Mouse (Mus musculus) retina, adult 2 months (tissue): ENCODE measurements at regions not wholly inside any gene's neighbourhood (a gene's known extent, or its start where the extent isn't known, plus 50 kb on each side); places are given as distances from the start of the nearest gene placed in this dataset.

Source experiments
- DNase-seq: peaks from one replicate; pipeline ENCODE4 v3.0.0-alpha.2; 2012; ENCODE audit warnings: low read depth, low spot score

DNA sequence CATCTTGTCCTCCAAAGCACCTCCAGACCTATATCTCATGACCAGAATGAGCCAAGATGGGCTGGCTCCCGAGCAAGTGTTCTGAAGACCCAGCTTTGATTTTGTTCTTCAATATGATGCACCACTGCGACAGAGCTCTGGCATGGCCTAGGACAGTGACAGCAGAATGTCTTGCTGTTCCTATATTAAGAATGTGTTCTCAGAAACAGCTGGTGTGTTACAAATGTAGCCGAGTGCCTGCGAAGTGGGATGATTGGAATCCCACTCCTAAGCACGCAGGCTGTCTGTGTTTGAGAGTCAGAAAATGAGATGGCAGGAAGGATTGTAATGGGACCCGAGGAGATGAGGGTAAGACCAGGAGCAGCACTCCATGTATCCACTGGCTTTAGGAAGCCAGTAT lies 355.1 kb upstream of the Smarca2 start:
- no peak for DNase-seq

DNA sequence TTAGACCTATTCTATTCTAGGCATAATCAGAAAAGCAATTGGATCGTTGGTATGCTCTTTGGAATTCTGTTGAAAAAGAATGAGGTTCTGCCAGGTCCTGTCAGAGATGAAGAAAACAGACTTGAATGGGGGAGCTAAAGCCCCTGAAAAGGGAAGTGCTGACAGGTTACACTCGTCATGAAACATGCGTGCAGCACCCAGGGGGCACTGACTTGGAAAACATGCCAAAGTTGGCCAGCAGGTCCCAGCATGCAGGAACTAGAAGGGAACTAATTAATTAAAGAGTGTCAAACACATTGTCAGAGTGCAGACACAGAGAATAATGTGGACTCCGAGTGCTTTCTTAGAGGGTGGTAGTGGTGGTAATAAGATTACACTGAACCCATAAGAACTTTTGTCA lies 346.2 kb upstream of the Smarca2 start:
- DNase-seq: no peak

DNA sequence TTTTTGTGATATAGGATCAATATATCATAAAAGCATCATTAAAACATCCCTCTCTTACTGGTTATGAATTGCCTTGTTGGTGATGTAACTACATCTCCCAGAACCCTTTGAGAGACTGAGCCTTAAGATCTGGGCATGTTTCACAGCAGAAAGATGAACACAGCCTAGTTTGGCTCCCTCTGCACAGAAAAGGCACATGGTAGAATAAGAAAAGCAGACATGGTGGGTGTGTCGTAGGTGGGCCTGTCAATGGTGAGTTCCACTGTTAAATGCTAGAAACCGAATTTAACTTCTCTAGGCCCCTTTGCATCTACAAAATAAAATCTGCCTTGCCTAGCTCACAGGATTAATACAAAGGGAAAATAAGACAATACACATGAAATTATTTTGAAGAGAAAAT lies 343.3 kb upstream of the Smarca2 start:
- DNase-seq: no peak

DNA sequence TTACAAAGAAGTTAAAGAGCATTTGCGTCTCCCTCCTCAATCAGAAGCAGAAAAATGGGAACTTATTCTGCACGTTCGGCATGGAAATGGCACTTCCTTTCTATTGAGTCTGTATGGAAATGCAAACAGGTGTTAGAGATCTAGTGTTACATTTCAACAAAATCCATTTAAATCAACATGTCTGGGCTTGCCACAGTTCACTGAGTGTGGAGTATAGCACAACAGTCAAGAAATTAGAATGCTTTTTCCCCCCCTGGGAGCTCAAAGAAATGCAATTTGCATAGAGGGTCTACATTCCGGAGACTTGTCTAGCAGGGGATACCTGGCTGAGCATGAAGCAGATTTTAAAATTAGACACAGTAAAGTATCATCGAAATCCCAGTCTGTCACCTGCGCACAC lies 308.5 kb upstream of the Smarca2 start:
- DNase-seq: no peak

DNA sequence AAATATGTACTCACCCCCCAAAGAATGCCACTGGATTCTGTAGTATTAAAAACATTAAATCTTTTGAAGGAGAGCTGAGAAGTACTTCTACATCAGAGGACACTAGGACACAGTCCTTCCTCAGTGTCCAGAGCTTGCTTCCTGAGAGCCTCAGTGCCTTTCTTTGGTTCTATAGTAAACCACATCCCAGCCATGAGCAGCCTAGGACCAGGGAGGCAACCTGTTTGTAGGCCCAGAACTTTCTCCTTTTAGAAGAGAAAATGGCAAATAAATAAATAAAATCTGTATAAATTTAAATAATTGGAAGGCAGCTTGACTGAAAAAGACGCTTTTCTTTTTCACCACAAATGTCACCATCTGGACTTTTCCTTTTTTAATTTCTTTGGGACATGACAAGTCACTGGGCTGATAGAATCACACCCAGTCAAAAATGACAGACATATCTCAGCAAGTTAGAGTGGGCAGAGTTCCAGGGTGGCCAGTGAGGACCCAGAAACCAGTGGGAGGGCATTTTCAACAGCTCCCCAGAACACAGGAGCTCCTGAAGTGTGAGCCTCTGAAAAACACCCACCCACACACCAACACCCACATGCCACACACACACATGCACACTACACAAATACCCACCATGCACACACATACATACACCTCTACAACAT lies 296.2 kb upstream of the Smarca2 start:
- DNase-seq: no peak

DNA sequence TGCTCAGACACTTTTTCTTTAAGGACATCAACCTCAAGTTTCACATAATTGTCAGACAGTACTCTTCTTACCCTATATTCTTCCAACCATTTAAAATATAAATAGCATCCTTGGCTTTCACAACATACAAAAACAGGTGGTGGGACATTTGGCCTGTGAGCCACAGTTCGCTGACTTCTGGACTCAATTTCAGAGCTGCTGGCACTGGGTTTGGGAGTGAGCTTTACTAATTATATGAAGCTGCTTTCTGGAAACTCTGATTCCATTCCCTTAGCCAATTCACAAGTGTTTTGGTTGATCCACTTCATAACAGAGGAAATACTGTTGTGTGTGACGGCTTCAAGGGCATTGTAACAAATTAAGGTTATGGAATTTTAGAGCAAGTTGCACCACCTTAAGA lies 285.9 kb upstream of the Smarca2 start:
- no peak for DNase-seq

DNA sequence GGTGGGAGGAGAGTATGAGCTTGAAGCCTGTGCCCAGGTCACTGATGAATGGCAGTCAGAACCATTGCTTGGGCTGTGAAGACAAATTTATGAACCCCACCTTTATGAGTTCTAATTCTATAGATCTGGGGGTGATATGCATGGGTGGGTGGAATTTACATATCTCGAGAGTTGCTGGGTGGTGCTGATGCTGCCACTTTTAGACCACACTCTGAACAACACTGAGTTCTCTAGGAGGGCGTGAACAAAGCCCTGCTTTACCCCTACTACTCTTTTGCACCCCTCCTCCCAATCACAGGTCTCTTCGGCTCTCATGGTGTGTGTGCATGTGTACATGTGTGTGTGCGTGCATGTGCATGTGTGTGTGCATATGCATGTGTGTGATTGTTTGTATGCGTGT lies 281.2 kb upstream of the Smarca2 start:
- DNase-seq: no peak

DNA sequence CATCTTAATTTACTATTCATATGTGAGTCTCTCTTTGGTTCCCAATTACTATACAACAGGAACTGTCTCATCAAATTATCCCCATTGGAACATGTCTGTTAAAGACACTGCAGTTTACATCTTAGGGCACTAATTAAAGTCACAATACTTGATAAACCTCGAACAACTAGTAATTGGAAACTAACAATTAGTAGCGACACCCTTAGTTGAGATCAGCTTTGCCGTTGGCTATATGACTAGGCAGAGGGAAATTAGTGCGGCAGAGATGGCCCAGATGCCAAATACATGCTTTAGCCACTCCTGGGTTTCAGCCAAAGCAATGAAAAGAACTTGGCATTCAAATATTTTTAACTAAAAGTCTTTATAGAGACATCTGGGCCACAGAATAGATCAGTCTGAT lies 265.7 kb upstream of the Smarca2 start:
- DNase-seq: no peak

DNA sequence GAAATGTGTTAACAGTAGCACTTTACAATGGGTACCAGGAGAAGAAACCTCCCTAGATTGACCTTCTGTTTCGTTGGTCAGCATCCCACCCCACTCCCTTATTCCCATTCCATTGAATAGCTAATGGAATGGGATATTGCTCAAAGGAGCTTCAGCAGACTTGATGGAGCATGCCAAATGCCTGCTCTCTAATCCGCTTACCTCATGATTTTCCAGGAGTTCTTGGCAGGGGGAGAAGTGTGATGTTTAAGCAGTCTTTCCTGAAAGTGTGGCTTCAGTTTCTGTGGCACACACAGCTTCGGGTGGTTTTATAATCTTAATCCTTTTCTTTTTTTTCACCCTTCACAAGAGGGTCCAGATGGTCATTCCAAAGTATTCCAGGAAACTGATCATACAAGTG lies 264.7 kb upstream of the Smarca2 start:
- DNase-seq: no peak

DNA sequence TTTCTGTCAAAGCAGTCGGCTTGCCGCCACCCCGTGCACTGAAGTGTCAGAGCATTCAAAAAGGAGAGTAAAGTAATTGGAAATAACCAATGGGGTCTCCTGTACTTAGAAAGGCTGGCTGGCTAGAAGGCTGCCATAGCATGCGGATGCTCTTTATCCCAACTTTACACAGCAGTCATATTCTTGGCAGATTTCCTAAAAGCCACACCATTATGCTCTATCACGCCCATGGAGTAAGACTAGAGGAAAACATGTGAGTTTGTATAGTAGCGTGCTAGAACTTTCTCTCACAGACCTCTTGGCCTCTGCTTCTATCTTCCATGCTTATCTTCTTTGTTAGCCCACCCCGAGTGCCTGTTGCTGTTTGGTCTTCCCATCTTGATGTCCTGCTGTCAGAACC lies 249.8 kb upstream of the Smarca2 start:
- no peak for DNase-seq

DNA sequence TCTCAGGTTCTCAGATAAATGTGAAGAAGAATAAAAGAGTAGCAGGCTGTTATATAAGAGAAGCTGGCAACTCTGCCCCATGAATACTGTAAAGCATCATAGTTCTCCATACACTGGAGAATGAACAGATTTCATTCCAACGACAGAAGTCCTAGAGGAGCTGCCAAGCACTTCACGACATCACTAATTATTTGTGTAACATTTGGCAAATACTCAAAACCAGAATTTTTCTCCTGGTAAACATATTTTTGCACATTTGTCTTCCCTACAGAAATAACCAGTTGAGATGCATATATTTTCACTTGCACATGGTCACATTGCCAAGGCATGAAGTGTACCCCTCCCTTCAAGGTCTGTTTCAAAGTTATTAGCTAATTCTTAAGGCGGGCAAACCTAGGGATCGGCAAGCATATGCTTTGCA lies 220.9 kb upstream of the Smarca2 start:
- DNase-seq: no peak

DNA sequence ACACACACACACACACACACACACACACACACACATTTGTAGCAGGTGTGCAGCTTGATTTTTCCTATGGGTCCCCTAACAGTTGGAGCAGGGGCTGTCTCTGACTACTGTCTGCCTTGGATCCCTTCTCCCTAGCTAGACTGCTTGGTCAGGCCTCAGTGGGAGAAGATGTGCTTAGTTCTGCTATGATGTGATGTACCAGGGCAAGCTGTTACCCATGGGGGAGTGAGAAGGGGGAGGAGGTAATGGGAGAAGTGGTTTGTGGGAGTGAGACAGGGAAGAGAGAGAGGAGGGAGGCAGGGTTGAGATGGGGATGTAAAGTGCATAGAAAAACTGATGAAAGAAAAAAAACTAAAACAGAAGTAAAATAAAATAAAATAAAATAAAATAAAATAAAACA lies 218.8 kb upstream of the Smarca2 start:
- no peak for DNase-seq

DNA sequence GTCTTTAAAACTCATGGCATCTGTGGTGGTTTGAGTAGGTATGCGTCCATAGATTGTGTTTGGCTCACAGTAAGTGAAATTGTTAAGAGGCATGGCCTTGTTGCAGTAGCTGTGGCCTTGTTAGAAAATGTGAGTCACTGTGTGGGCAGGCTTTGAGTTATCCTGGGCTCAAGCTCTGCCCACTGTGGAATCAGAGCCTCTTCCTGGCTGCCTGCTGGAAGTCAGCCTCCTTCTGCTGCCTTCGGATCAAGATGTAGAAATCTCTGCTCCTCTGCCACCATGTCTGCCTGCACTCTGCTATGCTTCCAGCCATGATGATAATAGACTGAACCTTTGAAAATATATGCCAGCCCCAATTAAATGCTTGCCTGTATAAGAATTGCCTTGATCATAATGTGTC lies 192.2 kb upstream of the Smarca2 start:
- DNase-seq: no peak

DNA sequence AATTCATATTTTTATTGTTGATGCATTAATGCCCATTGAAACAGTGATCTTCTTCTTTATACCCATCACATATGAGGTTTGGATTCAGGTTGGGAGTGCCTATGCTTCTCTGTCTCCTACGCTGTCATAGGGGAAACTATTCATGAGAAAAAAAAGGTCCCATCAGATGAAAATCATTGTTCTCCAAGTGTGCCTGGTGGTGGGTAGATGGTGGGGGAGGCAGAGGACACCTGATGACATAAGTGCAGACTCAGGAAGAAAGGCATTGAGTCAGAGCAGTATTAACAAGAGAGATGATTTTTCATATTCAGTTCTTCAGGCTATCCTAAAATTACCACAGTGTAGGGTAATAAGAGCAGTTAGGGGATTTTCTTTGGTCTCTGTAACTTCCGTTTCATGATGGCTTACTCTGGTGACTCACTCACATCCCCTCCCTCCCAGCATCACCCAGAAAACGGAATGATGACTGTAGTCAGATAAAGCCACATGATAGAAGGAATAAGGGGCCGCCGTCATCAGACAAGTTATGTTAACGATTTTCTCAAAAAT lies 190.3 kb upstream of the Smarca2 start:
- no peak for DNase-seq

DNA sequence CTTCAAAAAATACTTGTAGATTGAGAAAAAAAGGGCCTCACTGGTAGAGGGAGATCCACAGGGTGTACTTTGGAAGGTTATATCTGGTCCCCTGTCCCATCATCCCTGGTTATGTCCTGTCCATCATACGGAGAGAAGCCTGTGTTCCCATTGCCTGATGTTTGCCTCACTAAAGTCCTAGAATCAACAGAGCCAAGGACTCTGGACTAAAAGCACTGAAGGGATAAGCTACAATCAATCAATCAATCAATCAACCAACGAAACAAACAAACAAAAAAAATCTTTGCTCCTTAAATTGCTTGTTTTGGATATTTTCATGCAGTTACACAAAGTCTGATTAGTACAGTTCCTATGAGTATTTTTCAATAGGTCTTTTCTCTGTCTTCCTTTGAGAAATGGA lies 185.1 kb upstream of the Smarca2 start:
- DNase-seq: no peak

DNA sequence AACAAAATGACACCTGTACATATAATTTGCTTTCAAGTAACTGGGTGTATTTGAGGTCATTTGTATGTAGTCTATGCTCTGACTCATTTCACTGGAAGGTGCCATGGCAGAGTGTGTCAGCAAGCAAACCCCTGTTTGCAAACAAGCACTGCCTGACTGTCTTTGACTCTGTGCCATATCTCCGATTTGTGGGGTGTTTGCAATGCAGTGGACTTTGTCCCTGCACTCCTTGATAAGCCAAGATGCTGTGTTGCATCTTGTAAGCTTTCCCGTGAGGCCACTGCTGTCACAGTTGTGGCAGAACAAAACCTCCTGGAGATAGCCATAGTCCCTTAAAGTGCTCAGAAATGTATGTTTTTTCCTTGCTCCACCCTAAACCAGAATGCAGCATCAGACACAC lies 165.7 kb upstream of the Smarca2 start:
- no peak for DNase-seq

DNA sequence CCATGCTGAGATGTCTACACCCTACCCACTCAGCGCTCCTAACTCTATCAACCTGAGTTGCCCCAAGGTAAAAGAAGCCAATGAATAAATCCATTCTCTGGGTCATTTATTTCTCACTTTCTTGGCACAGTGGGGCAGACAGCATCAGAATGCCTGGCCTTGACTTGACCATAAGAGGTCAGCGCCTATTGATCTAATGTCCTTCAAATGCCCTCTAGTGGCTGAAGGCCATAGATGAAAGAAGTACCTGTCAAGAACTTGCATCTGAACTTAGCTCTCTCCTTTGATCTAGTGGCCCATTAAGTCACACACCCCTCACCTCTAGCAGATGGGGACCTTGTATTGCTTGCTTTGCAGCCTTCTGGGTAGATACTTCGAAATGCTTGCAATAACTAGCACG lies 159.5 kb upstream of the Smarca2 start:
- DNase-seq: no peak

DNA sequence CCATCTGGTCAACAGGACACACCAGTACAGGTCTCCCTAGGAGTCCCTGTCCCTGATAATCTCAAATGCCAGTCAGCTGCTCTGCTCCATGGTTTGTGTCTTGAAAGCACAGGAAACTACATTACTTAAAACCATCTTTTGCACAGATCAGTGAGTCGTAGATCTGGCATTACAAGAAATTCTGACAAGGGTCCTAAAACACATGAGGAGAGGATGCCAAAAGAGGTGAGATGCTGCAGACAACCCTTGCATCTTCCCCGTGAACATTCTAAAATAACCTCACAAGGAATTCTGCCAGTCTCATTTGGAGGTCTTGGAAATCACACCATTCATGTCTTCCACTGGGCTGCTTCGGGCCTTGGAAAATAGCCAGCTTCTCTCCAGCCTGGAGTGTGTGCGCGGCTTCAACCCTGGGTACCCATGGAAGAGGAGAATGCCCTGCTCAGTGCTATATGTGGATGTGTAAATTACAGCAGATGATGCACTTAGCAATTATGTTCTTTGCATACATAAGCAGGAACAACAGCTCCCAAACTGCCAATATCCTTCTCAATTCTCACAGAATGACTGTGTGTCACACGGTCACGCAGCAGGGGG lies 157.3 kb upstream of the Smarca2 start:
- no peak for DNase-seq

DNA sequence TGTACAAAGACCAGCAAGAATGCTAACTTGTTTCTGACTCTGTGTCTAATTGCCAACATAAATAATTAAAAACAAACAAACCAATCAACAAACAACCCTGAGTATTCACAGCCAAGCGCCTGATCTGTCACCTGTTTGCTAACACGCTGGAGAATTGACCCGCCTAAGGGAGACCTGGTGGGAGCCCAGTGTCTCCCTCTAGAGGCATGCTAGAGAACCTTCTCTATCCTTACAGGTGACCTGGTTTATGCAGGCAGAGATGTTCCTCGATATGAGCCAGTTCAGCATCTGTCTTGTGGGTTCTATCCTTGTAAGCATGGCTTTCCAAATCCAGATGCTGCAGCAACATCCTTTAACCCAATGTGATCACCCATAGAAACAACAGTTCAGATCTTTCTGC lies 143.1 kb upstream of the Smarca2 start:
- DNase-seq: no peak

DNA sequence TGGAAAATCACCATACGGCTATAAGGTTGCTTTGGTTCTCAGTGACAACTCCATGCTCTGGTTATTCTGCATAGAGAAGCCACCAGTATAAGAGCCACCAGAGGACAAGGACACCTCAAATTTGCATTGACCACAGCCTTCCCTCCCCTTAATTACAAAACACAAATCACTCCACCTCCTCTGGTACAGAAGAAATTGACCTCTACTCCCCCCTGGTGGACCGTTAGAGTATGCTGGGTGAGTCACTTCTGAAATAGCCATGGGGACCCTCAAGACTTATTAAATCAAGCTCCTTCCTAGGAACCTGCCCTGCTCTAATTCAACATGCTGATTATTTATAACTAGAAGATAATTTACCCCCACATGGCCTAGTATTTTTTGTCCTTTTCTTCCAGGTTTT lies 139.6 kb upstream of the Smarca2 start:
- no peak for DNase-seq

DNA sequence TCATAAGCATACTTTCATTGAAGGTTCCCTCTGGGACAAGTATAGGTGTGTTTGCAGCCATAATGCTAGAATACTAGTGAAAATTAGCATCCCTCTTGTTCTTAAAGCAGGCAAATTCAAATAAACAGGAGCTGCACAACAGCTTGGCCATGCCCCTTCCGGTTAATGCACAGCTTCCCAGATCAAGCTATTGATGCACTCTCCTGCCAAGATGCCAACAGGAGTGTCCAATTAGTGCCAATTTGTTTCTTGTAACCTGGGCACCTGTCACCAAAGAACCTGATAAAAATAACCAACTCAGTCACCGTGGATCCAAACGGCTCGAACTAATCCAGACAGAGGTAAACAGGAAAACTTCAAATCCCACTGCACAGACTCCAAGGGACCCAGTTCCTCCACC lies 138.6 kb upstream of the Smarca2 start:
- DNase-seq: no peak

DNA sequence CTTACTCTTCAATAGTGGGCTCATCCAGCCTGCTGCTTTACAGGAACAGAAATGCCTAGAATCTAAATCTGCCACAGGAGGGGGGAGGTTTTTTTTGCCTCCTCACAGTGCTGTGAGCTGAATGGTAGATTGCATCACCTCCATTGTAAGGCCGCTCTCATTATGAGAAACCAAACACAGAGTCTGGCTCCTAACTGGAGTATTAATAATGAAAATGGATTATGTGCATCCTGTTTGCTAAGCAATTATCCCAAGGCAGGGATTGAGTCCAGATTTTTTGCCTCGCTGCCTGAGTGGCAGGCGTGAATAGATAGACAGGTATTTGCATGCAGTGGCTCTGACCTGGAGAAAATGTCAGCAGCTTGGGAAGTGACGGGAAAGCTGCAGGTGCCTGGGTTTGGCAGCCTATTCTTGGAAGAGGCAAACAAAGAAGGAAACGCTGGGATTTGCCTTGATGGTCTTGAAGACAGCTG lies 137.6 kb upstream of the Smarca2 start:
- no peak for DNase-seq

DNA sequence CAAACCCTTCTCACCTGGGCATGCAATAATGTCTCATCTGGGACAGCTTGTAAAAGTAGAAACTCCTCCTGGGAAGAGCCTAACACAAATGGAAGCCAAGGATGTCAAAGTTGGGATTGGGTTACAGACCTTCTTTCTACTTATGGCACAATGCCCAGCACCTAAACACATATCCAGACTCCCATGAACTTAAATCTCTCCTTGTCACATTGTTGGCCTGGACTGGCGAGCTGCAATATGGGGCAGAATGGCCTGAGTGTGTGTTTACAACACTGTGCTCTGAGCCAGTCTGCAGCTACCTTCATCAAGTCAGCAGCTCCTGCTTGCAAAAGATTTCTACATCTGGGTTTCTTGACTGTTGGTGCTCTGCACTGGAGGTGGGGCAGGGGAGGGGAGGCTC lies 132.2 kb upstream of the Smarca2 start:
- DNase-seq: no peak

DNA sequence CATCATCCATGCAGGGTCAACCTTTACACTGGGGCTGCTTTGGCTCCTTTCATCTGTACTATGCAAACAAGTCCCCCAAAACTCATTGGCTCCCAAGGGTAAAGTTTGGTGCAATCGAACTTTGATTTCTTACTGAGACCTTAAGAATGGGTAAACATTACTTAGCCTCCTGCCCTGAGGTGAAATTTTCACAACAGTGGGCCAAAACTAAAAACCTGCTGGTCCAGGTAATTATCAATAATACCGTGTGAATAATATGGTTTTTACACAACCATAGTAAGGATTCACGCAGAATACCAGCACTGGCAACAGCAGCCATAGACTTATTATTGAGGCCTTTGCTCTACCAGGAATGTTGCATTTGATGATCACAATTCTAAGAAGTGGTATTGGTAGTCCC lies 131.6 kb upstream of the Smarca2 start:
- no peak for DNase-seq
